ENCODE assay signal across 29 mouse cellular contexts in genomic region chr3:26297869-26298268, GRCm38 (mm10). TPM values are rescaled to one million over a fixed set of nuclear protein-coding genes. Genes with fewer than 3 reads are reported as not detected.
"Had no signal": no experiment of that assay in that cellular context is flagged by ENCODE, and none has a peak within 500 bp of the region (broad histone marks: within the 10 kb centered on the region; RNA-seq: fewer than 3 reads in every experiment).

No protein-coding gene starts in this region.

- H3K36me3 ChIP-seq: kidney, embryonic 15.5 days; limb, embryonic 10.5 days; limb, embryonic 13.5 days; liver, embryonic 13.5 days; neural tube, embryonic 13.5 days had no signal

- H3K4me2 ChIP-seq: kidney, embryonic 15.5 days; limb, embryonic 13.5 days; liver, embryonic 13.5 days; midbrain, embryonic 11.5 days; neural tube, embryonic 13.5 days had no signal

- H3K9ac ChIP-seq: kidney, embryonic 15.5 days; limb, embryonic 13.5 days; liver, embryonic 13.5 days; neural tube, embryonic 13.5 days had no signal

- H3K4me1 ChIP-seq: kidney, embryonic 15.5 days; limb, embryonic 10.5 days; limb, embryonic 13.5 days; liver, embryonic 13.5 days; neural tube, embryonic 13.5 days had no signal

- H3K4me3 ChIP-seq: kidney, embryonic 15.5 days; left cerebral cortex, adult 2 months; limb, embryonic 10.5 days; limb, embryonic 13.5 days; liver, embryonic 13.5 days; myocyte; neural tube, embryonic 13.5 days had no signal

- DNase-seq: kidney, adult 8-10 months; kidney, postnatal 10 days; kidney, postnatal 36 days; layer of hippocampus, postnatal 36 days; liver, embryonic 13.5 days; lung, adult 2 months; lung, postnatal 14 days; lung, postnatal 4 days; midbrain, embryonic 14.5 days; right cerebral cortex, adult 18-20 months; right cerebral cortex, postnatal 14 days; right cerebral cortex, postnatal 4 days; thymus, adult 2 months; thymus, postnatal 14 days; thymus, postnatal 4 days had no signal

- H3K9me3 ChIP-seq: kidney, embryonic 15.5 days; limb, embryonic 10.5 days; limb, embryonic 13.5 days; liver, embryonic 13.5 days; neural tube, embryonic 13.5 days had no signal

- H3K27ac ChIP-seq: kidney, embryonic 15.5 days; left cerebral cortex, adult 2 months; limb, embryonic 10.5 days; limb, embryonic 13.5 days; liver, embryonic 13.5 days; neural tube, embryonic 13.5 days; stomach, postnatal 0 days had no signal

- H3K27me3 ChIP-seq: kidney, embryonic 15.5 days; limb, embryonic 13.5 days; liver, embryonic 13.5 days; neural tube, embryonic 13.5 days had no signal

RNA-seq across cellular contexts. Expression of gene Nlgn1, which starts 34.4 kb away (rescaled TPM):
- total RNA-seq: liver, adult 2 months; megakaryocyte progenitor cell, adult 5-6 weeks; megakaryocyte-erythroid progenitor cell, adult 5-6 weeks; monocyte, adult 5-6 weeks; neutrophil, adult 5-6 weeks had no signal
- polyA plus RNA-seq: liver, adult 2 months; liver, embryonic 16.5 days; myocyte had no signal
